Mouse (Mus musculus) G1E (cell line): Measurements from ENCODE around the gene Olfr38.

Experiments used
- CTCF ChIP-seq: IDR thresholded peaks from 2 replicates; pipeline ENCODE4 v1.5.1; 2012; ENCODE audit warnings: low read depth, low read length, inconsistent platforms, mixed read lengths
- GATA1 ChIP-seq: IDR thresholded peaks from 2 replicates; pipeline ENCODE4 v1.6.1; 2012; ENCODE audit warnings: borderline replicate concordance, low read length, inconsistent platforms, mixed read lengths
- GATA2 ChIP-seq: IDR thresholded peaks from 2 replicates; pipeline ENCODE4 v1.6.1; 2012; ENCODE audit warnings: low read depth, low read length, inconsistent platforms, borderline replicate concordance
- POLR2AphosphoS5 ChIP-seq: IDR thresholded peaks from 2 replicates; pipeline ENCODE4 v1.6.1; 2012; ENCODE audit warnings: low read depth, low read length, inconsistent platforms; ENCODE audit not compliant: insufficient replicate concordance
- TAL1 ChIP-seq: conservative IDR thresholded peaks from 2 replicates; pipeline ENCODE4 v1.6.1; 2012; ENCODE audit warnings: low read depth, low read length, inconsistent platforms, mixed read lengths

DNA sequence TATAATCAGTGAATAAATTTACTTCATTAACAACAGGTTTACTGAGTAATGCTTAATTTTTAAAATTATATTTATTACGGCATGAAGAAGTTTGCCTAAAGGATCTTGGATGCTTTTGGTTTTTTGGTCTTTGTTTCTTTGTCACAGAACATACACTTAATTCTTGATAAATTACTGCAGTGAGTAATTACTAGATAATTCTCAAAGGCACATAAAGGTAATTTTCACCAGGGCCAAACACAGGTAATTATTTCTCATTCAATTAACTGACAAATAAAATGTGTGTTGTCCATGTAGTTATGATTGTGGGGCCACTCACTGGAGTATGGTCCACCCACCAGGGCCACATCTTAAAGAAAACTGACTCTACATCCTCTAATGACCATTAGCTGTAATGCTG lies 17.1 kb upstream of the Olfr38 start, which contains the start of gene Olfr453:
- no peak for TF ChIP-seq CTCF
- no peak for TF ChIP-seq TAL1
- no peak for TF ChIP-seq GATA2
- no peak for TF ChIP-seq GATA1
- no peak for TF ChIP-seq POLR2AphosphoS5
